Mouse (Mus musculus): ENCODE measurements around the gene Bbs9.

Bbs9 gene

GRCm38 (mm10) chr9:22632800-22633485 lies 157.4 kb downstream of the Bbs9 start:
- DNase-seq (ENCODE audit: low spot score in 2 of 2), result no peak

- no peak for DNase-seq (ENCODE audit: low spot score in 2 of 2)
Measured at GRCm38 (mm10) chr9:22638502-22638901, 163.0 kb downstream of the Bbs9 start.

- DNase-seq (ENCODE audit: low spot score in 2 of 2), result peak in 1 of 2 experiments; percentile 24
Measured at GRCm38 (mm10) chr9:22640683-22641431, 165.3 kb downstream of the Bbs9 start.

DNA sequence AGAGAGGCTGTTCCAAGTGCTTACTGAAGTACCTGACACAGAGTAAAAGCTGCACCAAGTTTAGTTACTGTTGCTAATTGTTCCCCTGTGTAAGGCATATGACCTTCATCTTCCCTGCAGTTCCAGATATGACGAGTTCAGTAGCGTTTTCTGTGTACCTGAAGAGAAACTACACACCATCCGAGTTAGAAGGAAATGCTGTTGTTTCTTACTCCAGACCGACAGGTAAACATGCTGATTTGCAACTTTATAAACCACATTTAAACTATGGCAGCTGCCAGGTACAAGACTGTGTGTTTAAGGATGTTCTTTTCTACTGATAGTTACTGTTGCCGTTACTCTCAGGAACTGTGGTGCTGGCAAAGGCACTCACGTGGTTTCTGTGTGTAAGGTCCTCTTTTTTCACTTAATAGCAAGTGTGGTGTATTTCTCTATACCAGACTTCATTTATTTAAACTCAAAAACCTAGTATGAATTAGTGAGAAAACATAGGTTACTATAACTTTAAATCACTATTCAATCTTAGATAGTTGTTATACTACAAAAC lies 170.4 kb downstream of the Bbs9 start:
- no peak for DNase-seq (ENCODE audit: low spot score in 2 of 2)

DNA sequence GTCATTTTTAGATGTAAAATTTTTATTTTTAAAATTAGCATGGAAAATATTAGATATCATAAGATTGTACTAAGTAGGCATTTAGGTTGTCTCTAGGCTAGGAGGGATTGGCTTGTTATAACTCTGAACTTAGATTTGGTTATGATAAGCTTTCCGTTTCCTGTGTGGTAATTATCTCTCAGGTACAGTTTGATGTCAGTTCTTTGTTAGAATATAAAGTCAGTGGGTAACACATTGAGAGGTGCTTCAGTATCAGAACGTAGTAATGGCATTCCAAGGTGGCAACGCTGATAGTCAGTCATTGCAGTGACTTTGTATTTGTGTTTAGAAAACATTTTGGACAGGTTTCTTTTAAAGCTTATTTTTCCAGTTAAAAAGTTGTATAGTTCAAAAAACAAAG lies 170.9 kb downstream of the Bbs9 start:
- no peak for DNase-seq (ENCODE audit: low spot score in 2 of 2)

DNA sequence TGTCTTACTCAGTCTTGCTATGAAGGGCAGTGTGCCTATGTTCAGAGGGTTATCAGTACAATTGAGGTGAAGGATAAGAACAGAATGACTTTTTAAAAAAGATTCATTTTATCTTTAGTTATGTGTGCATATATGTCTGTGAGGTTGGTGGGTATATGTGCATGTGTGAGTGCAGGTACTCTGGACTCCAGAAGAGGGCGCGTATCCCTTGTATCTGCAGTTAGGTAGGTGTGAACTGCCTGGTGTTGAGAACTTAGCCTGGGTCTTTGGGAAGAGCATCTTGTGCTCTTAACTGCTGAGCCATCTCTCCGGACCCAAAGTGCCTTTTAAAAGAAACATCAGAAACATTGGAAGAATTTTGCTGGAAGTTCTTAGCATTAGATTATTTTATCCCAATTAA lies 172.6 kb downstream of the Bbs9 start:
- no peak for DNase-seq (ENCODE audit: low spot score in 2 of 2)

GRCm38 (mm10) chr9:22649606-22650005 lies 174.1 kb downstream of the Bbs9 start:
- peak in 1 of 2 experiments; percentile 26 for DNase-seq (ENCODE audit: low spot score in 2 of 2)

GRCm38 (mm10) chr9:22650781-22651180 lies 175.3 kb downstream of the Bbs9 start:
- DNase-seq (ENCODE audit: low spot score in 2 of 2), result no peak

- DNase-seq (ENCODE audit: low spot score in 2 of 2), result no peak
Measured at GRCm38 (mm10) chr9:22651619-22652018, 176.1 kb downstream of the Bbs9 start.

DNA sequence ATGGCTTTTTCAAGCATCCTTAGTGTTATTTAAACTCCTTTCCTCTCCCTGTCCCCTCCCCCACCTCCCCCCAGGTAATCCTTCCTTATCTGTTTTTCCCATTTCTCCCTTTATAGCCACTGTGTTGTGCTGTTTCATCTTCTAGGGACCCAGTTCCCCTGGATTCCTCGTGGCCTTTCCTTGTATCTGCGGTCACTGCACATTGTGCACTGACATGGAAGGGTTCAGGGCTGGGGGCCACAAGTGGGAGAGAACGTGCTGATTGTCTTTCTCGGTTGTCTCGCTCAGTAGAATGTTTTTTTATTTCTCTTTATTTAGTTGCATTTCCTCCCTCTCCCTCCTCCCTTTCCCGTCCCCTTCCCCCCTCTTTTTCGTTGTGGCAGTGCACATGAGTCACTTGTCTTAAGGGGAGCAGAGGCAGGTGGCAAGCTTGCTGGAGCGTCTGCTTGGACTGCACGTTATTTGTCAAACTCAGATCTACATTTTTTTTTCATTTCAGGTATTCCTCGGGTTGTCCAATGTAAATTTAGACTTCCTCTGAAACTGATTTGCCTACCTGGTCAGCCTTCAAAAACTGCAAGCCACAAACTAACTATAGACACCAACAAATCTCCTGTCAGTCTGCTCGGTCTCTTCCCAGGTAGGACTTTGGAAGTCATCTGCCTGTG lies 179.3 kb downstream of the Bbs9 start:
- no peak for DNase-seq (ENCODE audit: low spot score in 2 of 2)

DNA sequence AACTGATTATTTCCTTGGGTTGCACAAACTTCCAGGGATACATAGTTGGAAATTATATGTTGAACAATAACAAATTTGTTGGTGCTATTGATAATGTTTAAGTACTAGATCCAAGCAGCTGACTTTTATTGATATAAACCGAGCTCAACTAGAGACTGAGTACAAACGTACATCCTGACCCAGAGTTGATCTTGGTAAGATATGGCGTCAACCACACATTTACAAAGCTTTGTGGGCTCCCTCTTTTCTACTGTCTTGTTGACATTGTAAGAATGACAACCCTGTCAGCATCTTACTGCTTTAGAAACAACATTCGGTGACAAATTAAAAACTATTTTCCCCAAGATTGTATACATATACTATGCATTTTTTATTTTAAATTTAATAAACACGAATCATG lies 181.7 kb downstream of the Bbs9 start:
- DNase-seq (ENCODE audit: low spot score in 2 of 2), result no peak

GRCm38 (mm10) chr9:22665155-22665554 lies 189.6 kb downstream of the Bbs9 start:
- no peak for DNase-seq (ENCODE audit: low spot score in 2 of 2)

DNA sequence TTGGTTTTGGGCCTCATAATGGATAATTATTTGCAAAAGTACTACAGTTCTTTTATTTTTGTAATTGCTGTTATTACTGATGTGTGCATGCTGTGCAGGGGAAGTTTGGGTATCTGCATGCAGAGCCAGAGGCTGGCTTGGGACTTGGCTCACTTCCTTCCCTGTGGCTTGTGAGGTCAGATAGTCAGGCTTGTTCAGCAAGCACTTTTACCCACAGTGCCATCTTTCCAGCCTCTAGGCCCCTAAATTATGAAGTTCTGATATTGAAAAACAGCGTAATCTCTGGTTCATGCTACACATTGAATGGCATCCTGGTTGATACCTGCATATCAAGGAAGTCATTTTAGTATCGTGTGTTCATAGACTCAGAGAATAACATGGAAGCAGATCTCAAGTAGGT lies 197.4 kb downstream of the Bbs9 start:
- no peak for DNase-seq (ENCODE audit: low spot score in 2 of 2)

GRCm38 (mm10) chr9:22677132-22677829 lies 201.8 kb downstream of the Bbs9 start:
- DNase-seq (ENCODE audit: low spot score in 2 of 2), result no peak

DNA sequence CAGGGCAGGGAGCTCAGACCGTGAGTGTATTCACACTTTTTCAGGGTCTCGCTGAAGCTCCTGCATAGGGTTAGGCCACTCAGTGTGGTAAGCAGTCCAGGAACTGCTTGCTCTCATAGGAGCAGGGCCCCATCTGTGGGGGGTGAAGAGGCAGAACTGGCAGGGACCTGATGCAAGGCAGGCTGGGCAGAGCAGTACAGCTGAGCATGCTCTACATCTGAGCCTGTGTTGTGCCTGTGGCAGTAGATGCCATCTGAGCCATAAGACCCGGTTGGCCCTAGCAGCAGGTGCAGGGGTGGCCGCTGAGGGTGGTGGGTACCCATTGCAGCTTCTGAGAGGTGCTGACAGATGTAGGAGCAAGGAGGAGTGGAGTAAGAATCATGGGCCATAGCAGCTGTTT lies 202.5 kb downstream of the Bbs9 start:
- no peak for DNase-seq (ENCODE audit: low spot score in 2 of 2)

DNA sequence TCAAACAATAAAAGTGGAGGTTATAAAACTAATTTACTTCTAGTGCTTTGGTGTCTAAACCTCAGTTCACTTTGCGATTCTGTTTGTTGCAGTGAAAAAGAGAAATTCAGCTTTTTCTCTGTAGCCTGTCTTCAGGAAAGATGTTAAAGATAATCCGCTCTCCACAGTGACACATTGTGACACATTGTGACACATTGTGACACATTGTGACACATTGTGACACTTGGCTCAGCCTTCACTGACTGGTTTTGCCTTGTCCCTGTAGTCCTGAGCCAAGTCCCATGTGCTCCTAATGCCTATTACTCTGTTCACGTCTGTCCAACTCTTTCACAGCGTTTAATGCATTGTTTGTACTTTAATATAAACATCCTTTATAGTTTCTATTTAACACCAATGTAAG lies 203.0 kb downstream of the Bbs9 start:
- DNase-seq (ENCODE audit: low spot score in 2 of 2), result no peak

DNA sequence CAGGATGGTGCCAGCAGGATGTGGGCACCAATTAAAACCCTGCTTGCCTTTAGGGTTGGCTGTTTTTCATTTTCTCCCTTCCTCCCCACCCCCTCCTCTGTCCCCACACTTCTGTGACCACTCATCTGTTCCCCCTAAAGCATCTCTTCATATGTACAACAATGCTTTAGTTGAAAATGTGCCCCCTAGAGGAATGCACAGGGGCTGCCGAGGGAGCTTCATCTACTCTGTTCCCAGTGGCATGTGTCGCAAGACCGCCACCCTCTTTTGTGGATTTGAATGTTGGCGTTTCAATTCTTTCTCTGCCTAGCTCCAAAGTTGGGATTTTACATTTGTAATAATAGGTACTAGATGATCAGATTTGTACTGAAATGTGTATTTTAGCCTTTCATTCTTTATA lies 204.0 kb downstream of the Bbs9 start:
- no peak for DNase-seq (ENCODE audit: low spot score in 2 of 2)

- DNase-seq (ENCODE audit: low spot score in 2 of 2), result no peak
Measured at GRCm38 (mm10) chr9:22680031-22680430, 204.5 kb downstream of the Bbs9 start.

DNA sequence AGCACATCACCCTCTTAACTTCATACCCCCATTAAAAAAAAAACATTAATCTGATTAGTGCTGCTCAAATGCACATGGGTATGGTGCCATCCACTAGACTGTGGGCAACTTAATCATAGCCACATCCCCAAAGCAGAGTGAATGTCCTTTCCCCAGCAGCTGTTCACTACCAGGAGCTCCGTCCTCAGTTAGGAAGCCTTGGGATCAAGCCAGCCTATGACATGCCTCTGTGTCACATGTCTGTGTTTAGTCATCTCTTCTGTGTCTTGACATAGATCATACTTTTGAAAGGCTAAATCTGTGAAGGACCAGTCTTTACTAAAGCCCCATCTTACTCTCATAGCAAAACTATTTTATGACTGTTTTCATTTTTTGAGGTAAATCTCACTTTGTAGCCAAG lies 205.0 kb downstream of the Bbs9 start:
- no peak for DNase-seq (ENCODE audit: low spot score in 2 of 2)

- DNase-seq (ENCODE audit: low spot score in 2 of 2), result no peak
Measured at GRCm38 (mm10) chr9:22683786-22684185, 208.3 kb downstream of the Bbs9 start.

GRCm38 (mm10) chr9:22686765-22687472 lies 211.4 kb downstream of the Bbs9 start:
- no peak for DNase-seq (ENCODE audit: low spot score in 2 of 2)
